Mouse (Mus musculus) thymus, adult 2 months (tissue): ENCODE results near the gene Gm21060.
"Not testable (repeated sequence)": the region's sequence is repeated elsewhere in the genome, so short reads cannot be mapped to it uniquely, and the experiment has no call there.

Source experiments
- CTCF ChIP-seq: fragments of 200-500 bp; IDR thresholded peaks from 2 replicates; pipeline ENCODE4 v1.5.1; 2012; ENCODE audit warnings: mild to moderate bottlenecking, control low read depth, low read length, moderate library complexity, borderline replicate concordance; ENCODE audit not compliant: control insufficient read depth, poor library complexity, insufficient read depth; ENCODE audit errors: extremely low read depth
- POLR2A ChIP-seq: fragments of 200-500 bp; IDR thresholded peaks from 2 replicates; pipeline ENCODE4 v1.6.1; 2012; ENCODE audit warnings: mild to moderate bottlenecking, low read length, control low read depth, moderate library complexity; ENCODE audit not compliant: control insufficient read depth, poor library complexity, insufficient read depth; ENCODE audit errors: extremely low read depth

GRCm38 (mm10) chr19:61312400-61312799 lies 15.5 kb upstream of the Gm21060 start:
- TF ChIP-seq POLR2A, CTCF: not testable (repeated sequence)
